Mouse (Mus musculus) kidney, embryonic 14.5 days (tissue): Measurements from ENCODE around the gene Slx1b. TPM values are rescaled to one million over a fixed set of nuclear protein-coding genes. Genes with fewer than 3 reads are reported as not detected.

Experiments
- ATAC-seq: fragments of 200-750 bp; cut with Nextera tagmentation; 2 replicates; pipeline ENCODE4 v1.8.0; 2017; ENCODE audit warnings: moderate number of reproducible peaks, mild to moderate bottlenecking, moderate TSS enrichment, moderate library complexity; ENCODE audit not compliant: low FRiP score, low TSS enrichment
- H3K27ac ChIP-seq: fragments of 300-500 bp; sonication (generic); 2 replicates; pipeline ENCODE4 v1.5.1; 2014; ENCODE audit warnings: low read depth, mild to moderate bottlenecking, low read length, moderate library complexity, mixed read lengths
- H3K27me3 ChIP-seq: fragments of 300-500 bp; sonication (generic); 2 replicates; pipeline ENCODE4 v1.6.1; 2014; ENCODE audit warnings: mild to moderate bottlenecking, low read length; ENCODE audit not compliant: control insufficient read depth, insufficient read depth
- H3K36me3 ChIP-seq: fragments of 300-500 bp; sonication (generic); 2 replicates; pipeline ENCODE4 v1.6.1; 2014; ENCODE audit warnings: low read length, mixed read lengths; ENCODE audit not compliant: control insufficient read depth, insufficient read depth
- H3K4me1 ChIP-seq: fragments of 300-500 bp; sonication (generic); 2 replicates; pipeline ENCODE4 v1.6.1; 2014; ENCODE audit warnings: low read length, mixed read lengths; ENCODE audit not compliant: control insufficient read depth, insufficient read depth
- H3K4me2 ChIP-seq: fragments of 300-500 bp; sonication (generic); replicated peaks from 2 replicates; pipeline ENCODE4 v1.6.1; 2014; ENCODE audit warnings: low read depth, mild to moderate bottlenecking, low read length
- H3K4me3 ChIP-seq: fragments of 300-500 bp; sonication (generic); 2 replicates; pipeline ENCODE4 v1.5.1; 2014; ENCODE audit warnings: mild to moderate bottlenecking, low read length
- H3K9ac ChIP-seq: fragments of 300-500 bp; sonication (generic); 2 replicates; pipeline ENCODE4 v1.6.1; 2014; ENCODE audit warnings: low read depth, mild to moderate bottlenecking, low read length, moderate library complexity
- H3K9me3 ChIP-seq: fragments of 300-500 bp; sonication (generic); 2 replicates; pipeline ENCODE4 v1.6.1; 2016; ENCODE audit warnings: low read length; ENCODE audit not compliant: control insufficient read depth
- WGBS: fragments of 180-500 bp; shearing (Covaris S2); extraction: QIAGEN DNeasy Blood & Tissue Kit; methylation state at CpG from one replicate; pipeline ENCODE4 v1.1.7; 2014; 5-methylcytosine and 5-hydroxymethylcytosine counted together
- polyA plus RNA-seq: library from polyadenylated mRNA; unstranded; fragments of >200 nt; fragmentation: Nextera tagmentation; extraction: Ambion mirVana; gene quantifications from 2 replicates; pipeline ENCODE4 v1.2.1, GENCODE M21; 2014

Gene Slx1b
- polyA plus RNA-seq, 1 experiment from 2014 or later = 8.1 TPM

- H3K9me3 ChIP-seq = peaks cover 2% of the 10 kb centered on the region; the same call in 1 of the 2 replicates
- WGBS = 73% methylated on average over 3 of the region's 3 CpGs
These were observed 29.5 kb upstream of the Slx1b start for GRCm38 (mm10) chr7:126725077-126725476.

GRCm38 (mm10) chr7:126721635-126722034, 26.1 kb upstream of the Slx1b start:
- no peaks in the 10 kb centered on the region for H3K36me3 ChIP-seq
- no peak overlapping the region for H3K27ac ChIP-seq
- no peaks in the 10 kb centered on the region for H3K27me3 ChIP-seq
- H3K9ac ChIP-seq = no peak overlapping the region
- no peak for ATAC-seq
- H3K9me3 ChIP-seq = peaks cover 2% of the 10 kb centered on the region; the same call in 1 of the 2 replicates
- 91% methylated on average over 13 of the region's 13 CpGs for WGBS
- no peak overlapping the region for H3K4me3 ChIP-seq
- no peaks in the 10 kb centered on the region for H3K4me1 ChIP-seq
- no peak overlapping the region for H3K4me2 ChIP-seq

More at GRCm38 (mm10) chr7:126725077-126725476, 29.5 kb upstream of the Slx1b start:
- Histone ChIP-seq H3K4me1 (no peaks in the 10 kb centered on the region), H3K4me2 (no peak overlapping the region), H3K27ac (no peak overlapping the region), H3K27me3 (no peaks in the 10 kb centered on the region), H3K4me3 (no peak overlapping the region), H3K9ac (no peak overlapping the region), H3K36me3 (no peaks in the 10 kb centered on the region)
- no peak for ATAC-seq

GRCm38 (mm10) chr7:126718787-126719337, 23.3 kb upstream of the Slx1b start:
- no peak overlapping the region for H3K9ac ChIP-seq
- no peaks in the 10 kb centered on the region for H3K27me3 ChIP-seq
- H3K4me2 ChIP-seq = no peak overlapping the region
- no peak overlapping the region for H3K27ac ChIP-seq
- WGBS = 96% methylated on average over 5 of the region's 5 CpGs
- H3K4me1 ChIP-seq = no peaks in the 10 kb centered on the region
- peaks cover 2% of the 10 kb centered on the region; the same call in 1 of the 2 replicates for H3K9me3 ChIP-seq
- no peaks in the 10 kb centered on the region for H3K36me3 ChIP-seq
- H3K4me3 ChIP-seq = no peak overlapping the region
- ATAC-seq = no peak

GRCm38 (mm10) chr7:126717566-126717965, 22.0 kb upstream of the Slx1b start:
- WGBS = 92% methylated on average over 3 of the region's 3 CpGs
- no peak overlapping the region for H3K4me3 ChIP-seq
- peaks cover 2% of the 10 kb centered on the region; the same call in 1 of the 2 replicates for H3K9me3 ChIP-seq
- H3K9ac ChIP-seq = no peak overlapping the region
- H3K36me3 ChIP-seq = no peaks in the 10 kb centered on the region
- H3K27ac ChIP-seq = no peak overlapping the region
- H3K4me2 ChIP-seq = no peak overlapping the region
- no peak for ATAC-seq
- no peaks in the 10 kb centered on the region for H3K27me3 ChIP-seq
- H3K4me1 ChIP-seq = no peaks in the 10 kb centered on the region

GRCm38 (mm10) chr7:126715679-126716078, 20.1 kb upstream of the Slx1b start:
- H3K27ac ChIP-seq = no peak overlapping the region
- no peaks in the 10 kb centered on the region for H3K27me3 ChIP-seq
- H3K4me3 ChIP-seq = no peak overlapping the region
- 82% methylated on average over 4 of the region's 4 CpGs for WGBS
- no peaks in the 10 kb centered on the region for H3K9me3 ChIP-seq
- H3K4me2 ChIP-seq = no peak overlapping the region
- no peaks in the 10 kb centered on the region for H3K4me1 ChIP-seq
- no peaks in the 10 kb centered on the region for H3K36me3 ChIP-seq
- no peak for ATAC-seq
- H3K9ac ChIP-seq = no peak overlapping the region

- Histone ChIP-seq H3K36me3 (no peaks in the 10 kb centered on the region), H3K4me1 (no peaks in the 10 kb centered on the region), H3K4me2 (no peak overlapping the region), H3K4me3 (no peak overlapping the region), H3K27me3 (no peaks in the 10 kb centered on the region), H3K27ac (no peak overlapping the region), H3K9ac (no peak overlapping the region), H3K9me3 (peaks cover 3% of the 10 kb centered on the region; the same call in 1 of the 2 replicates)
- no peak for ATAC-seq
- WGBS = 84% methylated on average over 3 of the region's 3 CpGs
These were observed 16.3 kb upstream of the Slx1b start for GRCm38 (mm10) chr7:126711910-126712309.

GRCm38 (mm10) chr7:126710266-126710665, 14.7 kb upstream of the Slx1b start:
- Histone ChIP-seq H3K27me3 (peaks cover 2% of the 10 kb centered on the region; the same call in 1 of the 2 replicates), H3K9me3 (peaks cover 3% of the 10 kb centered on the region; the same call in 1 of the 2 replicates), H3K4me1 (no peaks in the 10 kb centered on the region), H3K4me2 (no peak overlapping the region), H3K36me3 (no peaks in the 10 kb centered on the region), H3K4me3 (no peak overlapping the region), H3K9ac (no peak overlapping the region), H3K27ac (no peak overlapping the region)
- WGBS = 72% methylated on average over 4 of the region's 4 CpGs
- ATAC-seq = no peak

- Histone ChIP-seq H3K4me3 (no peak overlapping the region), H3K9ac (no peak overlapping the region), H3K27me3 (peaks cover 14% of the 10 kb centered on the region), H3K9me3 (peaks cover 3% of the 10 kb centered on the region; the same call in 1 of the 2 replicates), H3K36me3 (no peaks in the 10 kb centered on the region), H3K27ac (no peak overlapping the region), H3K4me1 (peaks cover 7% of the 10 kb centered on the region; the same call in 1 of the 2 replicates), H3K4me2 (no peak overlapping the region)
- ATAC-seq = no peak
- 88% methylated on average over 10 of the region's 10 CpGs for WGBS
These were observed 12.8 kb upstream of the Slx1b start for GRCm38 (mm10) chr7:126708175-126708952.
